Mouse (Mus musculus) T-cell, adult 2 months (primary cell): ENCODE measurements around the gene Zbtb43.

Source experiments
- DNase-seq: peaks from one replicate; pipeline ENCODE4 v3.0.0; 2022; ENCODE audit warnings: low spot score

The Zbtb43 gene

DNA sequence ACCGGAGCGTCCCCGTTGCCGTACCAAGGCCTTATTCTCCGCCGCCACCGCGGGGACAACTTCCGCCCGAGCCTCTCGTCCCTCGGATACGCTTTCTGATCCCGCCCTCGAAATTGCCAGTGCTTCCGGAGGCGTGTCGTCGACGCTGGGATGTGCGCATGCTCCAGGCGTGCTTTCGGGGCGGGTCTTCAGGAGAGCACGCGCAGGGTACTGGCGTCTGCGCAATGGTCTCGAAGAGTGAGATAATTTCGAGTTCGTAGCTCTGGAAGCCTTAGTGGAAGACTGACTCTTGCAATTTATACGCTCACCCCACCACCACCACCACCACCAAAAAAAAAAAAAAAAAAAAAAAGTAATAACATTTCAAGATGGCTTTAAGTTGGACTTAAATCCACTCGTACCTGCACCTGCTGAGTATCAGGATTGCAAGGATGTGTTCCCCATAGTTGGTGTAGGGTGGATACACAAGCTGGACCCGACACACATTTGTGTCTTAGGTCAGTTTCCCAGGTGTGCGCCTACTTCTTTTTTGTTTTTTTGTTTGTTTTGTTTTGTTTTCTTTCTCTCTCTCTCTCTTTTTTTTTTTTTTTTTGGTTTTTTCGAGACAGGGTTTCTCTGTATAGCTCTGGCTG, at the start of gene Zbtb43:
Zbtb43 (minus strand) TSS at position 94 of the 632 bp plus-strand sequence.
- peak; percentile 96 for DNase-seq

DNA sequence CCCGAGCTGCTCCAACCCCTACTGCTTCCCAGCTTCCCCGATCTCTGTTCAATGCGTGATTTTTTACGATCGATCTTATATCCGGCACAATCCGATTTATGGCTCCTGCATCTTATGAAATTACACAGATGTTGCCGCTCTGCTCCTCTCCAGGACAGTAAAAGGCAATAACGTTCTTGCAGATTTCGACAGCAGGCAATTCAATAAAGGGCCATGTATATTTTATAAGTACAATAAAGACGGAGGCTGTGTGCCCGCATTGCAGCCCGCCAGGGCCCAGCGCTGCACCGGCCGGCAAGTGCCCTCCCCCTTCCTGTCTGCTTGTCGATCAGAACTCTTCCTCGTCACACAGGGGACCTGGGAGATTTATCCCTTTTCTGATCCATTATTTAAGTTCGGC, 47.5 kb upstream of the Zbtb43 start:
- no peak for DNase-seq

DNA sequence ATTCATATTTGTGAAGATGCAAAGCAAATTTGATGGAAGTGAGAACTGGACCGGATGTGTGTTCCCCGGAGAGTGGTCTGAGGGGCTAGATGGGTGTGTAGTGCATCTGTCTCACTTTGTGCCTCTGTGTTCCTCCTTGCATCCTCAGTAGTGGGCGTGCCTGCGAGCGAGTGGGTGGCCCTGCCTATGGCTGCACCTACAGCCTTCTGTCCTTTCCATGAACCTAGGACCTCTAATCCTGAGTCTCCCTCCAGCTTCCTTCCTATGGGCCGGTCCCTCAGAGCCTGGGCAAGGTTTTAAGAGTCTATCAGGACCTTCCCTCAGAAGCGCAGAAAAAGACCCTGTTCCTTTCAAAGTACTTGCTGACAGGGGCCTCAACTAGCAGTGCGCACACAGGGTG, 47.1 kb upstream of the Zbtb43 start:
- no peak for DNase-seq

DNA sequence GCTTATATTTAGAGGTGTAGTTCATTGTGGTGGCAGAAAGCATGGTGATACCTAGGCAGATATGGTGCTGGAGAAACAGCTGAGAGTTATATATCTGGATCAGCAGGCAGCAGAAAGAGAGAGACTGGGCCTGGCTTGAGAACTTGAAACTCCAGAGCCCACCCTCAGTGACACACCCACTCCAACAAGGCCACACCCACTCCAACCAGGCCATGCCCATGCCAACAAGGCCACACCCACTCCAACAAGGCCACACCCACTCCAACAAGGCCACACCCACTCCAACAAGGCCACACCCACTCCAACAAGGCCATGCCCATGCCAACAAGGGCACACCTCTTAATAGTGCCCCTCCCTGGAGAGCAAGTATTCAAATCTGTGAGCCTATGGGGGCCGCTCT, 42.4 kb upstream of the Zbtb43 start:
- DNase-seq = no peak

DNA sequence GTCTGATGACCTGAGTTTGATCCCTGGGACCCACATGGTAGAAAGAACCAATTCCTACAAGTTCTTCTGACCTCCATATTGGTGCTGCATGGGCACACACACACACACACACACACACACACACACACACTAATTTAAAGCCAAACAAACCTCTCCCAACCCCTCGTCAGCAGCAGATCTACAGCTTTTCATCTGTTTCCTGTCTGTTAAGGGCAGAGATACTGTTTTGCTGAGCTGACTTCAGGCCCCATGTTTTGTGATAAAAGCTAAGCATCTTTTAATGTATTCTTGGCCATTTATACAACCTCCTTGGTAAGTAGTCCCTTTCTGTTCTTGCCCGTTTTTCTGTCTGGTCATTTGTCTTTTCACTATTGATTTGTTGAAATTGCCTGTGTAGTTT, 34.2 kb upstream of the Zbtb43 start:
- DNase-seq = no peak

DNA sequence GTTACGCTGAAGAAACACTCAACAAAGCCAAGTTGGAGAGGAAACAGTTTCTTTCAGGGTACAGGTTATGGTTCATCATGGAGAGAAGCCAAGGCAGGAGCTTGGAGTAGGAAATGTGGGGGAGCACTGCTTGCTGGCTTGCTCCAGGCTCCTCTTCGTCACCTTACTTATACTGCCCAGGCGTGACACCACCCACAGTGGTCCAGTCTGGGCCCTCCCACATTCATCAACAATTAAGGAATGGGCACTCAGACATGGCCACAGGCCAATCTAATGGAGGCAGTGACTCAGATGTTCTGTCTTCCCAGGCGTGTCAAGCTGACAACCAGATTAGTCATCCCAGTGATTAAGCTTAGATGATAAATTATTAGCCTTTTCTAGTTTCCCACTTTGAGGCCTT, 29.9 kb upstream of the Zbtb43 start:
- DNase-seq = no peak

DNA sequence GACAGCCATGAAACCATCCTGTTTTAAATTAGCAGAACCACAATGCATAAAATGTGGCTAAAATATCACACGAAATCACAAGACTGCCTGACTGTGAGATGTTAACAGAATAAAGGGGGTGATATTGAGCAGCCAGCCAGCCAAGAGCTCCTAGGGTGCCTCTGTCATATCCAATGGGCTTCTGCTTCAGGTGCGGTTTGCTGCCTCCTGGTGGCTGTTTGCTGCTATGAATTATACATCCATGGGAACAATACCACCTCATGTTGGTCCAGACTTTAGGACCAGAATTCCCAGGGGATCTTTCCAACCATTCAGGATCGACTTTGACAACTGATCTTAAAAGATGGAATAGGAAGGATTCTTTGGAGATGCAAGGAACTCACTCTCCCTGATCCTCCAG, 27.3 kb upstream of the Zbtb43 start:
- peak; percentile 5 for DNase-seq

GRCm38 (mm10) chr2:33492041-33492440, 23.7 kb upstream of the Zbtb43 start:
- no peak for DNase-seq

- no peak for DNase-seq
These were observed 21.2 kb upstream of the Zbtb43 start for GRCm38 (mm10) chr2:33489565-33489964.

GRCm38 (mm10) chr2:33487332-33487731, 19.0 kb upstream of the Zbtb43 start:
- DNase-seq = no peak

GRCm38 (mm10) chr2:33486866-33487265, 18.5 kb upstream of the Zbtb43 start:
- peak; percentile 44 for DNase-seq

DNA sequence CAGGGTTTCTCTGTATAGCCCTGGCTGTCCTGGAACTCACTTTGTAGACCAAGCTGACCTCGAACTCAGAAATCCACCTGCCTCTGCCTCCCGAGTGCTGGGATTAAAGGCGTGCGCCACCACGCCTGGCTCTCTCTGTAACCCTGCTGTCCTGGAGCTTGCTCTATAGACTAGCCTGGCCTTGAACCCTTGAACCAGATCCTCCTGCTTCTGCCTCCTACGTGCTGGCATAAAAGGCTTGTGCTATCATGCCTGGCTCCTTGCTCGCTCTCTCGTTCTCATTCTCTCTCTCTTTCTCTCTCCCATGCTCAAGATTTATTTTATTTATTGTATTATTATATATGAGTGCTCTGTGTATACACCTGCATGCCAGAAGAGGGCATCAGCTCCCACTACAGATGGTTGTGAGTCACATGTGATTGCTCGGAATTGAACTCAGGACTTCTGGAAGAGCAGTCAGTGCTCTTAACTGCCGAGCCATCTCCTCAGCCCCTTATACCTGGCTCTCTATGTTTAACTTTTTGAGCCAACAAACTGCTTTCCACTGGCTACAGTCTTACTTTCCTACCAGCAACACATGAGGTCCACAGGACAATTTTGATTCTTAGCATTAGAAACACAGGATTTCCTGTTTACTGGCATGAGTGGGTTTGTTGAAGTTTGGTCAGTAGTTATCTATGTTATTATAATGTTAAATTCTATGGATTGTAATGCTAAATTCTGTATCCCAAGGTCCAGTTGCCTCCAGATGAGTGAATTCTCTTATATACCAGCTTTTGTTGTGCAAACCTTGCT, 9.8 kb upstream of the Zbtb43 start:
- DNase-seq = no peak

GRCm38 (mm10) chr2:33475961-33476360, 7.6 kb upstream of the Zbtb43 start:
- no peak for DNase-seq

GRCm38 (mm10) chr2:33467546-33468465, 553 bp downstream of the Zbtb43 start:
- no peak for DNase-seq

- no peak for DNase-seq
These were observed 2.4 kb downstream of the Zbtb43 start for GRCm38 (mm10) chr2:33465966-33466365.

- no peak for DNase-seq
These were observed 3.1 kb downstream of the Zbtb43 start for GRCm38 (mm10) chr2:33465215-33465614.

DNA sequence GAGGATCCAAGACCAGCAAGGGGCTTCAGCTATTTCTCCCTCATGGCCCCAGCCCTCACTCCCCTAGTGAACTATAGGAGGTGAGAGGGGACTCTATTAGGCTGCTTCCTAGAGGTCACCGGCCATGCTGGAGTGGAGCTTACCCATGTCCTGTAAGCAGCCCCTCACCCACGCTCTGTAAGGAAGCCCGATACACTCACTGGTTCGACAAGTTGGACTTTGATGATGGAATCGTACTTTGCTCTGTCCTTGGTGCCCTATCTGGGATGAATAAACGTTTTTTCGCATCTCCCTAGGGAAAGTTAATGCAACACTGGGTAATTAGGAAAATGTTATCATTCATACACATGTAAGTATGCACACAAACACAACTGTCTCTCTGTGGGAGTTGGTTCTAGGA, 6.3 kb downstream of the Zbtb43 start:
- DNase-seq = no peak

DNA sequence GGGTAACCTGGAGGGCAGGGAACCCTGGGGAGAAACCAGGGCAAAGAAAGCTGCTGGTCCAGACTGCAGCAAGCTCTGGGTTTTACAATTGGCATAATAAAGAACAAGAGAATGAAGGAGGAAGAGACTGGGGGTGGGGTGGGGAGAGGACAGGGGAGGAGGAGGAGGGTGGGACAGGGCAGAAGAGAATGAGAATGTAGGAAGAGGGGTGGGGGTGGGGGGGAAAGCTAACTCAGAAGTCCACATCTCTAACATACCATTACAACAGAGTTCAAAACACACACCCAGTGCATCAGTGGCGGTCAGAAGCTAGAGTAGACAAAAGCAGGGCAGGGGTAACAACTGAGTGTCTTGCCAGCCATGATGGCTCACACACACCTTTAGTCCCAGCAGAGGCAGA, 7.3 kb downstream of the Zbtb43 start:
- no peak for DNase-seq

DNA sequence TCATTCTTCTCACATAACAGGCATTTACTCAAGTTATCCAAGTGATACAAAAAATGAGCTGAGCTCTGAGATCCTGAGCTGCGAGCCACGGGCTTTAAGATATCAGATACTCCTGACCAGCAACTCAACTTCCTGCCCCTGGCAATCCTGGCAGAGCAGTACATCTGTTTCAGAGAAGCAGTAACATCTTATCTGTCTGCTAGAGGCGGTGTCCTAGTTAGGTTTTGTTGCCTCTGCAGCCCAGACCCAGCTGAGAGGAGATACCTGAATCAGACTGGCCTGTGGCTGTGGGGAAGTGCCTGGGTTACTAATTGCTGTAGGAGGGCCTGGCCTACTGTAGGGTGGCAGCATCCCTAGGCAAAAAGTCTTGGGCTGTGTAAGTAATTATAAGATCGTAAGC, 8.7 kb downstream of the Zbtb43 start:
- DNase-seq = no peak

GRCm38 (mm10) chr2:33456696-33457095, 11.7 kb downstream of the Zbtb43 start:
- no peak for DNase-seq

DNA sequence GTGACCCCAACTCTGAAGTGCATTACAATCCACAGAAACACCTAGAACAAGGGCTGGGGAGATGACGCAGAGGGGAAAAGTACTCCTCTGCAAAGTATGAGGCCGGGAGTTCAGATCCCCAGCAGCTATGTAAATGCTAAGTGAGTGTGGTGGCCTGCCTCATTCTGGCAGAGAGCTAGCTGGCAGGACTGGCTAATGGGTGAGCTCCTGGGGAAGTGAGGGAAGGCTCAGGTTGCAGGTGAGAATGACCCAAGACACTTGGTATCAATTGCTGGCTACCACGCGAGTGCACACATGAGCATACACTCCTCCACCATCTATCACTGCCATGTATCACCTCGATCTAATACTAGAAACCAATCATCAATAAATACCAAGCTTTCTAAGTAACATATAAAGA, 12.1 kb downstream of the Zbtb43 start:
- no peak for DNase-seq

DNA sequence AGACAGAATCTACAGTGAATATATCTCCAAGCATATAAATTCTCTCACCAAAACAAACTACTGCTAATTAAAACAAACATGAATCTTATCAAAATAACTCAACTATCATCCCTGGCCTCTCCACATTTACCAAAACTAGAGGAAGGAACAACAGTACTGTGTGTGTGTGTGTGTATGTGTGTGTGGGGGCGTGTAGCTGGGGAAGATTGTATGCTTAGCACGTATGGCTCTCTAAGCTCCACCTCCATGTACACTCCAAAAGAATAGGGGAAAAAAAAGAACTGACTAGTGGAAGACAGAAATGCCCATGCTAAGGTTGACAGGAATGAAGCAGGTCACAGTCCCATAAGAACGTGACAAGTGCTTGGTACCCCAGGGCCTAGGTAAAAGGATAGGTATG, 13.0 kb downstream of the Zbtb43 start:
- DNase-seq = no peak

DNA sequence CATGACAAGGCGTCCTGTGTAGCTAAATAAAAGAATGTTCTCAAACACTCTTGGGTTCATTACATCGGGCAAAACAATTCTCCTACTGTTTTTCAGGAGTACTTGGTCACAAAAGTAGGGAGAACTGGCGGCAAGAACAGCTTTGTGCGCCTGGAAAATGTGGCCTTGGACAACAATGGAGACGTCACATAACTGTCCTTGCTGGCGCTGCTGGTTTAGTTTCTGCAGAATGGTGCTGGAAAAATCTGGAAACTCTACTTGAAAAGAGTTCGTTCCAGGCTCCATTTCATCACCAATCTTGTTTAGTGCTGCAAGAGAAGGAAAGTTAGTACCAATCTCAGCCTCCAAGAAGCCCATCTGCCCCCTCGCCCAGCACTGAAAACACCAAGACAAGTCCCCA, 13.5 kb downstream of the Zbtb43 start:
- no peak for DNase-seq
